Mouse (Mus musculus) liver, embryonic 14.5 days (tissue): ENCODE results near the gene Zfp821. TPM values are rescaled to one million over a fixed set of nuclear protein-coding genes. Genes with fewer than 3 reads are reported as not detected.
A peak's percentile ranks its signal among the peaks of the same experiment; 100 is the strongest.

Experiments used
- ATAC-seq: fragments of 200-750 bp; cut with Nextera tagmentation; 2 replicates; pipeline ENCODE4 v1.8.0; 2017; ENCODE audit warnings: moderate number of reproducible peaks, mild to moderate bottlenecking, moderate library complexity; ENCODE audit not compliant: insufficient read depth
- DNase-seq, 3 experiments: peaks; one replicate each; pipeline ENCODE4 v3.0.0-alpha.2; 2012 to 2013; ENCODE audit warnings: low read depth in 3 of 3, low spot score in 3 of 3
- H3K27ac ChIP-seq: fragments of 300-500 bp; sonication (generic); 2 replicates; pipeline ENCODE4 v1.5.1; 2014; ENCODE audit warnings: moderate library complexity, mild to moderate bottlenecking, control low read depth, inconsistent platforms
- H3K27me3 ChIP-seq: fragments of 300-500 bp; sonication (generic); 2 replicates; pipeline ENCODE4 v1.6.1; 2014; ENCODE audit warnings: mild to moderate bottlenecking, low read length, moderate library complexity; ENCODE audit not compliant: control insufficient read depth, insufficient read depth
- H3K36me3 ChIP-seq: fragments of 300-500 bp; sonication (generic); replicated peaks from 2 replicates; pipeline ENCODE4 v1.6.1; 2014; ENCODE audit warnings: low read depth; ENCODE audit not compliant: control insufficient read depth, insufficient read depth
- H3K4me1 ChIP-seq, 2 experiments: fragments of 200-500 bp in 1 of 2; fragments of 300-500 bp in 1 of 2; sonication (generic) in 1 of 2; replicated peaks; 2 replicates each; pipeline ENCODE4 v1.6.1; 2012 to 2014; ENCODE audit warnings: antibody characterized with exemption in 1 of 2, inconsistent platforms in 1 of 2, low read length in 1 of 2; ENCODE audit not compliant: control insufficient read depth in 2 of 2, insufficient read depth in 2 of 2
- H3K4me2 ChIP-seq: fragments of 300-500 bp; sonication (generic); 2 replicates; pipeline ENCODE4 v1.6.1; 2014; ENCODE audit warnings: low read depth, mild to moderate bottlenecking, control low read depth, moderate library complexity
- H3K4me3 ChIP-seq, 2 experiments: fragments of 200-500 bp in 1 of 2; fragments of 300-500 bp in 1 of 2; sonication (generic) in 1 of 2; 2 replicates each; pipeline ENCODE4 v1.5.1; 2012 to 2014; ENCODE audit warnings: low read depth in 2 of 2, low read length in 2 of 2, mild to moderate bottlenecking in 2 of 2, control low read depth in 1 of 2, inconsistent platforms in 1 of 2, moderate library complexity in 1 of 2; ENCODE audit not compliant: insufficient read depth in 1 of 2
- H3K9ac ChIP-seq: fragments of 300-500 bp; sonication (generic); replicated peaks from 2 replicates; pipeline ENCODE4 v1.6.1; 2014; ENCODE audit warnings: mild to moderate bottlenecking, control low read depth, moderate library complexity
- H3K9me3 ChIP-seq: fragments of 300-500 bp; sonication (generic); 2 replicates; pipeline ENCODE4 v1.6.1; 2016; ENCODE audit warnings: low read length, mixed read lengths; ENCODE audit not compliant: control insufficient read depth
- CTCF ChIP-seq: IDR thresholded peaks from 2 replicates; pipeline ENCODE4 v1.5.1; 2016; ENCODE audit warnings: antibody characterized with exemption, low read depth, control low read depth
- EP300 ChIP-seq: IDR thresholded peaks from 2 replicates; pipeline ENCODE4 v1.6.1; 2016; ENCODE audit warnings: antibody characterized with exemption, low read depth
- WGBS: fragments of 180-500 bp; shearing (Covaris S2); extraction: QIAGEN DNeasy Blood & Tissue Kit; methylation state at CpG from one replicate; pipeline ENCODE4 v1.1.7; 2014; ENCODE audit not compliant: insufficient replicate concordance; 5-methylcytosine and 5-hydroxymethylcytosine counted together
- polyA plus RNA-seq, 2 experiments: library from polyadenylated mRNA; depleted of rRNA in 1 of 2; stranded (reverse) in 1 of 2; unstranded in 1 of 2; fragments of >200 nt; fragmentation: Nextera tagmentation in 1 of 2; extraction: Ambion mirVana in 1 of 2; gene quantifications; 2 replicates each; pipeline versions ENCODE4 v1.2.1 to v1.2.3; 2012 to 2014

Zfp821 gene
- polyA plus RNA-seq, 2 experiments: 4.8 to 5.4 TPM

- ATAC-seq: no peak
- Histone ChIP-seq H3K9ac (peak overlapping the region; percentile 97), H3K4me3 (peak overlapping the region; percentile 89 to 100), H3K27me3 (no peaks in the 10 kb centered on the region), H3K4me2 (peak overlapping the region; percentile 86), H3K4me1 (peaks cover 6% of the 10 kb centered on the region in 2 experiments; a peak in 3 of 4 replicates), H3K36me3 (peaks cover 7% of the 10 kb centered on the region), H3K9me3 (no peaks in the 10 kb centered on the region), H3K27ac (no peak overlapping the region; the same call in 1 of the 2 replicates)
- DNase-seq: no peak
- WGBS: 5% methylated on average over 8 of the region's 8 CpGs
- TF ChIP-seq EP300 (no peak), CTCF (no peak)
Measured at GRCm38 (mm10) chr8:109736819-109737218, 31.5 kb downstream of the Zfp821 start.

GRCm38 (mm10) chr8:109737237-109738048 is 32.1 kb downstream of the Zfp821 start, which contains the start of gene Atxn1l:
Gene Atxn1l, minus strand, starts transcription at chr8:109737739.
- peak; percentile 70 to 78 (median 74) for DNase-seq
- under 1% methylated on average over 59 of the region's 59 CpGs for WGBS
- ATAC-seq: peak; percentile 87

GRCm38 (mm10) chr8:109738049-109738380 is 32.7 kb downstream of the Zfp821 start:
- 75% methylated on average over 1 of the region's 1 CpGs for WGBS
- H3K9ac ChIP-seq: peak overlapping the region; percentile 97; the same call in 1 of the 2 replicates
- H3K4me3 ChIP-seq: peak overlapping the region; percentile 89 to 100
- DNase-seq (no peak), ATAC-seq (no peak; the same call in 1 of the 2 replicates)
- H3K4me2 ChIP-seq: peak overlapping the region; percentile 86
- TF ChIP-seq CTCF (no peak), EP300 (no peak)
- peaks cover 7% of the 10 kb centered on the region for H3K36me3 ChIP-seq
- H3K27me3 ChIP-seq: no peaks in the 10 kb centered on the region
- H3K4me1 ChIP-seq: peaks cover 6% of the 10 kb centered on the region in 2 experiments; a peak in 3 of 4 replicates
- no peaks in the 10 kb centered on the region for H3K9me3 ChIP-seq
- H3K27ac ChIP-seq: no peak overlapping the region

More at GRCm38 (mm10) chr8:109737237-109738048, 32.1 kb downstream of the Zfp821 start, which contains the start of gene Atxn1l:
- Histone ChIP-seq H3K4me2 (peak within 1 kb of the TSS; percentile 86), H3K27me3 (no peaks in the 10 kb centered on the region), H3K27ac (peak within 1 kb of the TSS; percentile 48), H3K9ac (peak within 1 kb of the TSS; percentile 97), H3K4me3 (peak within 1 kb of the TSS; percentile 89 to 100), H3K9me3 (no peaks in the 10 kb centered on the region), H3K4me1 (peaks cover 6% of the 10 kb centered on the region in 2 experiments; a peak in 3 of 4 replicates), H3K36me3 (peaks cover 7% of the 10 kb centered on the region)
- TF ChIP-seq CTCF (peak; percentile 82), EP300 (no peak)

- Histone ChIP-seq H3K27ac (no peak overlapping the region), H3K9ac (no peak overlapping the region), H3K36me3 (no peaks in the 10 kb centered on the region), H3K9me3 (no peaks in the 10 kb centered on the region), H3K27me3 (no peaks in the 10 kb centered on the region), H3K4me3 (no peak overlapping the region), H3K4me2 (no peak overlapping the region), H3K4me1 (no peaks in the 10 kb centered on the region)
- ATAC-seq (no peak), DNase-seq (no peak)
- TF ChIP-seq EP300 (no peak), CTCF (no peak)
- WGBS: 72% methylated on average over 12 of the region's 12 CpGs
Measured at GRCm38 (mm10) chr8:109747468-109748199, 42.3 kb downstream of the Zfp821 start.

GRCm38 (mm10) chr8:109750274-109750673 is 44.9 kb downstream of the Zfp821 start:
- DNase-seq: no peak
- TF ChIP-seq CTCF: no peak
- TF ChIP-seq EP300: no peak
- Histone ChIP-seq H3K9ac (no peak overlapping the region), H3K4me2 (no peak overlapping the region), H3K27ac (no peak overlapping the region), H3K9me3 (no peaks in the 10 kb centered on the region), H3K36me3 (no peaks in the 10 kb centered on the region), H3K4me3 (no peak overlapping the region), H3K27me3 (no peaks in the 10 kb centered on the region), H3K4me1 (no peaks in the 10 kb centered on the region)
- no peak for ATAC-seq
- WGBS: 21% methylated on average over 5 of the region's 5 CpGs
